Mouse (Mus musculus): ENCODE measurements at regions not wholly inside any gene's neighbourhood (a gene's known extent, or its start where the extent isn't known, plus 50 kb on each side); places are given as distances from the start of the nearest gene placed in this dataset.

DNA sequence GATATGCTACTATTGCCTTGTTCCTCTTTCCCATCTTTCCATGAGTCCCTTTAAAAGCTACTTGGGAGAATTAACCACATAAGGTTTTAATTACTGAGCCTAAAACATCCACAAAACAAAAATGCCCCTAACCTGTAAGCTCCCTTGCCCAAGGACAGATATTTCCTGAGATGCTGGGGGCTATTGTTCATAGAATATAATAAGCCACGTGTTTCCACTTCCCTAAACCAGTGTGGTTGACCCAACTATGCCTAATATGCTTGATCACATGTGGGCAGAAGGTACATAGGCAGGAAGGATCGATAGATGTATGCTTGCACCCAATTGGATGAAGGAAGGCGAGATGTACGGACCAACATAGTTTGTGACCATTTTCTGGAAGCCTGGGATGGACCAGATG is 189.9 kb downstream of the Rpap3 start:
- ATAC-seq (replicated peaks; ENCODE audit: low FRiP score, low TSS enrichment, poor library complexity, severe bottlenecking) = no peak

DNA sequence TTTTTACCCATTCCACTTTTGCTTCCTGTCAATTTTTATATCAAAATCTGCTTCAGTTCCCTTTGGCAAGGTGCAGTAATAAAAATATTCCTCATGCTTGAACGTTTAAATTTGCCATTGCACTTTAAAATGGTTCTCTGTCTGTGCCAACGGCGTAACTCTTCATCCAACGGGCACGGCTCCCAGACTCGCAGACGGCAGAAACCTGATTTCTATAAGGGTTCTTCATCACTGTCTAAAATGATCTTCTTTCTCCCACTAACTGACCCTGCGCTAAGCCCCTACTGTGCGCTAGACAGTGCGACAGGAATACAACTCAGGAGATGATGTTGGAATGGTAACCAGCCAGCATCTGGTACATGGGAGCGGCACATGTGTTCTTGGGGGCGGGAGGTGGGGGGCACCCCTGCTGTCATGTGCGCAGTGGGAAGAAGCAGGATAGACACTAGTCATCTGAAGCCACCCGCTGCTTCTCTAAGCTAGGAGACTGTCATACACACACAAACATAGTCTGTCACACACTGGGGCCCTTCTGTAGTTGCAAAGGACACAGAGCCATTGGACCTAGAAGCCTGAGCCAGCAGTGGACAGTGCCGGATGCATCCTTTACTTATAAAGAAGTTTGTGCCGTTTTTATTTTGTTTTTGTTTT is 197.8 kb downstream of the Rpap3 start:
- no peak for ATAC-seq (replicated peaks; ENCODE audit: low FRiP score, low TSS enrichment, poor library complexity, severe bottlenecking)

DNA sequence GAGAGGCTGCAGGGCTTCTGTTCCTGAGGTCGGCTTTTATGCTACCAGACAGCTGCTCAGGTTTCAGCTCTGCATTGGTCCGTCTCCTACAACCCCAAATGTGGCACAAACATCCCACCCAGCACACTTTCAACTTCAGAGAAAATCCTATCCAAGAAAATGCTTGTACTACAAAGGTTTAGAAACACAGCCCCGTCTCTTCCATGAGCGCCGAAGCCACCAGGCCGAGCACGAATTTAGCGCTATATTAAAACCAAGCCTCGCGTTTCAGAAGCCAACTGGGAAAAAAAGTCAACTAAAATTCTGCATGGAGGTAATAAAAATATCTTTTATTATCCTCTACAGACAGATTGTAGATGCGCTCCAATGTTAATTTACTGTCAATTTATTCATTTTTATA is 198.4 kb downstream of the Rpap3 start:
- ATAC-seq (replicated peaks; ENCODE audit: low FRiP score, low TSS enrichment, poor library complexity, severe bottlenecking) = no peak

GRCm38 (mm10) chr15:97505715-97506114 is 199.9 kb downstream of the Rpap3 start:
- no peak for ATAC-seq (replicated peaks; ENCODE audit: low FRiP score, low TSS enrichment, poor library complexity, severe bottlenecking)

- no peak for ATAC-seq (replicated peaks; ENCODE audit: low FRiP score, low TSS enrichment, poor library complexity, severe bottlenecking)
Measured at GRCm38 (mm10) chr15:97504325-97504724, 201.3 kb downstream of the Rpap3 start.

DNA sequence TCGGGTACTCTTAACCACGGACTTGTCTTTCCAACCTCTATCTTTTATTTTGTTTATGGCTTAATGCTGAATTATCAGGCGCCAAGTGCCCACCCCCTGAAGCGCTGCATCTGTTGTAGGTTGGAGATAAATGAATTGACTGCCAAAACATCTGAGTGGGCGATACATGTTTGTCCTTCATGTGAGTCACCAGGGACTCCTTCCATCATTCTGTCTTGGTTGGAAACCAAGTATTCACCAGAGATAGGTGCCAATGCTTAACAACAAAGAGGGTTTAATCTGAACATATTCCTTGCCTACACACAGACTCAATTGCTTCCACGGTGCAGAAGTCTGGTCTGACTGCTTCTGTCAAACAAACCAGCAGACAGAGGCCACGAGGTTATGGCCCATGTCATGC is 203.6 kb downstream of the Rpap3 start:
- peak; percentile 76 for ATAC-seq (replicated peaks; ENCODE audit: low FRiP score, low TSS enrichment, poor library complexity, severe bottlenecking)

GRCm38 (mm10) chr15:97501420-97501819 is 204.2 kb downstream of the Rpap3 start:
- ATAC-seq (replicated peaks; ENCODE audit: low FRiP score, low TSS enrichment, poor library complexity, severe bottlenecking) = peak; percentile 20

- no peak for ATAC-seq (replicated peaks; ENCODE audit: low FRiP score, low TSS enrichment, poor library complexity, severe bottlenecking)
Measured at GRCm38 (mm10) chr15:97499821-97500385, 205.7 kb downstream of the Rpap3 start.

DNA sequence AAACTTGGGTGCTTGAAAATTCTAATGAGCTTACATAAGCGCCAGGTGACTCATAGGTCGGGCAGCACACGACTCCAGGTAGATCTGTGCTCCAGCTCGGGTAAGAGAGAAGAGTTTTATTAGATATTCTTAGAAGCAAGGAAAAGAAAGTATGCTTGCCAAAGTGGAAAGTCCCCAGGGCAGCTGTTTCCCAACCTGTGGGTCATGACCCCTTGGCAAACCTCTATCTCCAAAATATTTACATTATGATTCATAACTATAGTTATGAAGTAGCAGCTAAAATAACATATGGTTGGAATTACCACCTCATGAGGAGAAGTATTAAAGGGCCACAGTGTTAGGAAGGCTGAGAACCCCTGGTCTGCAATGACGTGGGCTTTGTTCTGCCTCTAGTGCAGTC is 206.4 kb downstream of the Rpap3 start:
- ATAC-seq (replicated peaks; ENCODE audit: low FRiP score, low TSS enrichment, poor library complexity, severe bottlenecking) = no peak

DNA sequence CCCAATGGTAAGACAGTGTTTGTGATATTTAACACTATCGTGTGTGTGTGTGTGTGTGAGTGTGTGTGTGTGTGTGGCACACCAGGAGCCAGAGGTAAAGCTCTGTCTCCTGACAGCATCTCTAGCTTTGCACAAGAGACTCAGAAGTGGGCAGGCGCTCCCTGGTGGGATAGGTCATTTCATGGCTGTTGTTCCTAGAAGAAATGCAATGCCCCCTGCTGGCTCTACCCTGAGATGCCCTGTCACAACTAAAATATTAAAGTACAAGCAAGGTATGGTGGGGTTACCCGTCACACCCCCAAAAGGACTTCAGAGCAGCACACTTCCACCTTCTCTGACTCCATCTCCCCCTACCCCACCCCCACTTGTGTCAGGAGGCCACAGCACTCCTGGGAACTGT is 207.2 kb downstream of the Rpap3 start:
- no peak for ATAC-seq (replicated peaks; ENCODE audit: low FRiP score, low TSS enrichment, poor library complexity, severe bottlenecking)

DNA sequence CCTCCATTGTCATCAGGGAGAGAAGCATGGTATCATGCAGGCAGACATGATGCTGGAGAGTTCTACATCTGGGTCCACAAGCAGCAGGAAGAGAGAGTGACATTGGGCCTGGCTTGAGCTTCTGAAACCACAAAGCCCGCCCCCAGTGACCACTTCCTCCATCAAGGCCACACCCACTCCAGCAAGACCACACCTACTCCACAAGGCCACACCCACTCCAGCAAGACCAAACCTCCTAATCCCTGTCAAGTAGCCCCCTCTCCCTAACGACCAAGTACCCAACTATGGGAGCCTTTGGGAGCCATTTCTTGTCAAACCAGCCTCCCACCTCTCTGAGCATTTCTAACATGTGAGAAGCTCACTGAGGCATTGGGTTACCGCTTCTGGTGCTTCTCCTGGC is 209.6 kb downstream of the Rpap3 start:
- no peak for ATAC-seq (replicated peaks; ENCODE audit: low FRiP score, low TSS enrichment, poor library complexity, severe bottlenecking)

DNA sequence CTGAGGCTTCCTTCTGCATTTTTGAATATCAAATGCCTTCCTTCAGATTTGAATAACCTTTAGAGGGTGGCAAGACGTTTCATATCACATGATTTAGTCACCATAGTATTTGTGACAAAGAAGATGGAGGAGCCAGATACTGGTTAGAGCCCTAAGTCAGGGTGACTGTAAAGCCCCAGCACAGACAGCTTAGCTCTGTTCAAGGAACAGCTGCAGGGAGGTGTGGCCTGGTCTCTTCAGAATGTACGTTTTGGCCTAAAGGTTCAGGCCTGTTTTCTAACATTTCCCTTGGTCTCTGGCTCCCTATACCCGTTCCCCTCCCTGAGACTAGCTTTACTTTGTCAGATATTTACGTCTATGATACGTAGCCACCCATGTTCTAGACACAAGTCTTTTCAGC is 212.3 kb downstream of the Rpap3 start:
- no peak for ATAC-seq (replicated peaks; ENCODE audit: low FRiP score, low TSS enrichment, poor library complexity, severe bottlenecking)

GRCm38 (mm10) chr15:97491796-97492195 is 213.8 kb downstream of the Rpap3 start:
- ATAC-seq (replicated peaks; ENCODE audit: low FRiP score, low TSS enrichment, poor library complexity, severe bottlenecking) = no peak

DNA sequence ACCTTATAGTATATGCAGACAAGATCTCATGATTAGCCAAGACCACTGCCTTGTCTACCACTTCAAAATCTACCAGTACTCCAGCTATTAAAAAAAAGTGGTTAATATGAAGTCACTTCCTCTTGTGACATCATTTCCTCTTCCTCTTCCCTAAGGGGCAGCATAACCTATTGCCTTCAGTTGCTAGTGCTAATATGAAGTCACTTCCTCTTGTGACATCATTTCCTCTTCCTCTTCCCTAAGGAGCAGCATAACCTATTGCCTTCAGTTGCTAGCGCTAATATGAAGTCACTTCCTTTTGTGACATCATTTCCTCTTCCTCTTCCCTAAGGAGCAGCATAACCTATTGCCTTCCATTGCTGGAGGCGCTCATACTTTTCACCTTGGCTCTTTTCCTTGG is 218.2 kb downstream of the Rpap3 start:
- no peak for ATAC-seq (replicated peaks; ENCODE audit: low FRiP score, low TSS enrichment, poor library complexity, severe bottlenecking)

DNA sequence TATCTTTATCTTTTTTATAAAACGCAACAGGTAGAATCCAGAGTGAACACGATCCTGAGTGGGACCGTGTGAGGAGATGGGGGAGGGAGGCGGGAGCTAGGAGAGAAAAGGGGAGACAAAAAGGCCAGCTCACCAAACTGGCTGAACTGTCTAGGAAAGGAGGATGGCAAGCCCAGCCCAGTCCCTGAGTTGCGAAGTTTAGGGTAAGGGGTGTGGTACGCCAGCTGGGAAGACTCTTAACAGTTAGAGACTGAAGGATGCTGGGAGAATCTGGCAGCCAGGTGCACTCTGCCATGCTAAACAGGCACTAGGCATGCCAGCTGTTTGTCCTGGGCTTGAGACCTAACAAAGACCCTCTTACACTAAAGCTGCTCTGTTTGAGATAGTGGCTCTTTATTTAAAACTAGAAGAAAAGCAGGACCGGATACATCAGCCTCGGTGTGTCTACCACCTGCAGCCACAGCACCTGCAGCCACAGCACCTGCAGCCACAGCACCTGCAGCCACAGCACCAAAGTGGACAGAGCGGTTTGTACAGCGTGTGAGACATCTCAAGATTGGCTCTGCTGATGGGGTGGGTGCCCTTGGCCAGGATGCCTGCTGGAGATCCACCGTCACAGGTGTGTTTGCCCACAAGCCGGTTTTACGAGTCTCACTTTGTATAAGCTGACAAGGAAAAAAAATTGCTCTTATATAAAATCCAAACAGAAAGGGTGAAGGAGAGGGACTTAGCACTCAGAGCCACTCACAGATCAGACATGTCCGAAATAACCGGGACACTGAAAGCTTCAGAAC is 225.1 kb upstream of the Amigo2 start:
- ATAC-seq (replicated peaks; ENCODE audit: low FRiP score, low TSS enrichment, poor library complexity, severe bottlenecking) = no peak

- no peak for ATAC-seq (replicated peaks; ENCODE audit: low FRiP score, low TSS enrichment, poor library complexity, severe bottlenecking)
Measured at GRCm38 (mm10) chr15:97471476-97471875, 224.4 kb upstream of the Amigo2 start.

- ATAC-seq (replicated peaks; ENCODE audit: low FRiP score, low TSS enrichment, poor library complexity, severe bottlenecking) = peak; percentile 50
Measured at GRCm38 (mm10) chr15:97469684-97470344, 222.7 kb upstream of the Amigo2 start.

- peak; percentile 56 for ATAC-seq (replicated peaks; ENCODE audit: low FRiP score, low TSS enrichment, poor library complexity, severe bottlenecking)
Measured at GRCm38 (mm10) chr15:97468732-97469683, 221.9 kb upstream of the Amigo2 start.

DNA sequence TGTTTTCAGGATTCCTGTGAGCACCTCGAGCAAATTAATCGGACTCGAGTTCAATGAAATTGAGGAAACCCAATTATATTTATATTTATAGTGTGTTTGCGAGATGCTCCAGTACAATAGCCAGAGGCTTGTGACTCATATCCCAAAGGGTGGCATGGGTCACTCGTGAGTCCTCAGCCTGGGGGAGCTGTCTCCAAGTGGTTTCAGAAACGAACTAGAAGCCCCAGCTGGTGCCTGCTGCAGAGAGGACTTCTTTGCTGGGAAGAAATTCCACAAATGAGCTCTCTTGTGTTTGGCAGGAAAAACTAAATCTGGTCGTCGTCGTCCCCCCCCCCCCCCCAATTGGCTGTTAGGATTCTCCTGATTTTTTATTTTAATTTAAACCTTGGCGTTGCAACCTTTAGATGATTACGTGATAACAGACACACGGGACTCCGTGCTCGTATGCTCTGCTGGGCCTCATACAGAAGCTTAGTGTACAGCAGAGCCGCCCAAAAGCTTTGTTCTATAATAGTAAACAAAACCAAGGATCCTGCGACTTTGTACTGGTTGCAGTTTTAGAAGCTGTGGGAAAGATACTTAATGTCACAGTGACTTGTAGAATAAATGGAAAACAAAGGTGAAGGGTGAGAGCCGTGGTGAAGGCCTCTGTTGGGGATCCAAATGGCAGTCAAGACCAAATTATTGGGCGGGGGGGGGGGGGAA is 220.8 kb upstream of the Amigo2 start:
- no peak for ATAC-seq (replicated peaks; ENCODE audit: low FRiP score, low TSS enrichment, poor library complexity, severe bottlenecking)
